Mouse (Mus musculus) cortical plate, adult 2 months (tissue): ENCODE data around the gene Nanos3.

ENCODE experiments used
- CTCF ChIP-seq: fragments of 200-500 bp; IDR thresholded peaks from 2 replicates; pipeline ENCODE4 v1.5.1; 2011; ENCODE audit warnings: mild to moderate bottlenecking, control low read depth, low read length; ENCODE audit not compliant: insufficient read depth; ENCODE audit errors: extremely low read depth
- POLR2A ChIP-seq: fragments of 200-500 bp; IDR thresholded peaks from 2 replicates; pipeline ENCODE4 v1.6.1; 2011; ENCODE audit warnings: mild to moderate bottlenecking, low read length, control low read depth; ENCODE audit not compliant: insufficient read depth; ENCODE audit errors: extremely low read depth

GRCm38 (mm10) chr8:84187065-84187755 lies 2.2 kb upstream of the Nanos3 start:
- TF ChIP-seq POLR2A (no peak), CTCF (peak; percentile 66)
